Mouse (Mus musculus): ENCODE data around the gene Zbtb22.
A peak's percentile ranks its signal among the peaks of the same experiment; 100 is the strongest.
"Not testable (repeated sequence)": the region's sequence is repeated elsewhere in the genome, so short reads cannot be mapped to it uniquely, and the experiment has no call there.

The Zbtb22 gene

GRCm38 (mm10) chr17:33903911-33904651 is 11.6 kb upstream of the Zbtb22 start:
- not testable (repeated sequence) for DNase-seq (ENCODE audit: low spot score)

- not testable (repeated sequence) for DNase-seq (ENCODE audit: low spot score)
These were observed 10.9 kb upstream of the Zbtb22 start, which contains the start of gene Platr17 for GRCm38 (mm10) chr17:33904835-33905234. Platr17 (plus strand) TSS chr17:33905135.

- DNase-seq (ENCODE audit: low spot score), result peak; percentile 47
These were observed 7.2 kb upstream of the Zbtb22 start for GRCm38 (mm10) chr17:33908331-33909076.

GRCm38 (mm10) chr17:33909077-33909868 is 6.4 kb upstream of the Zbtb22 start, which contains the start of gene Daxx:
Daxx (plus strand) TSS chr17:33909414.
- peak; percentile 99 for DNase-seq (ENCODE audit: low spot score)

GRCm38 (mm10) chr17:33909869-33910250 is 5.8 kb upstream of the Zbtb22 start:
- DNase-seq (ENCODE audit: low spot score), result peak; percentile 59

DNA sequence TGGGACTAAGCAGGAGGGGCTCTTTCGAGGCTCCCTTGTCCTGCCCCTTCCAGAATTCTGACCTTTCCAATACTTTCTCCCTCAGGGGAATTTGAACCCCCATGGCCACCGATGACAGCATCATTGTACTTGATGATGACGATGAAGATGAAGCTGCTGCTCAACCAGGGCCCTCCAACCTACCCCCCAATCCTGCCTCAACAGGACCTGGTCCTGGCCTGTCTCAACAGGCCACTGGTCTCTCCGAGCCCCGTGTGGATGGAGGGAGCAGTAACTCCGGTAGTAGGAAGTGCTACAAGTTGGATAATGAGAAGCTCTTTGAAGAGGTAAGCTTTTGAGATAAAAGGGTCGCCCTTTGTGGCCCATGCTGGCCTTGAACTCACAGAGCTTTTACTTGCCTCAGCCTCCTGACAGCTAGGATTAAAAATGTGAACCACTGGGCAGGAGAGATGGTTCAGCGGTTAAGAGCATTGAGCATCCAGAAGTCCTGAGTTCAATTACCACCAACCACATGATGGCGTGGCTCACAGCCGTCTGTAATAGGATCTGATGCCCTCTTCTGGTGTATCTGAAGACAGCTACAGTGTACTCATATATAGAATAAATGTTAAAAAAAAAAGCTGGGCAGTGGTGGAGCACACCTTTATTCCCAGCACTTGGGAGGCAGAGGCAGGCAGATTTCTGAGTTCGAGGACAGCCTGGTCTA is 5.2 kb upstream of the Zbtb22 start:
- DNase-seq (ENCODE audit: low spot score), result no peak

DNA sequence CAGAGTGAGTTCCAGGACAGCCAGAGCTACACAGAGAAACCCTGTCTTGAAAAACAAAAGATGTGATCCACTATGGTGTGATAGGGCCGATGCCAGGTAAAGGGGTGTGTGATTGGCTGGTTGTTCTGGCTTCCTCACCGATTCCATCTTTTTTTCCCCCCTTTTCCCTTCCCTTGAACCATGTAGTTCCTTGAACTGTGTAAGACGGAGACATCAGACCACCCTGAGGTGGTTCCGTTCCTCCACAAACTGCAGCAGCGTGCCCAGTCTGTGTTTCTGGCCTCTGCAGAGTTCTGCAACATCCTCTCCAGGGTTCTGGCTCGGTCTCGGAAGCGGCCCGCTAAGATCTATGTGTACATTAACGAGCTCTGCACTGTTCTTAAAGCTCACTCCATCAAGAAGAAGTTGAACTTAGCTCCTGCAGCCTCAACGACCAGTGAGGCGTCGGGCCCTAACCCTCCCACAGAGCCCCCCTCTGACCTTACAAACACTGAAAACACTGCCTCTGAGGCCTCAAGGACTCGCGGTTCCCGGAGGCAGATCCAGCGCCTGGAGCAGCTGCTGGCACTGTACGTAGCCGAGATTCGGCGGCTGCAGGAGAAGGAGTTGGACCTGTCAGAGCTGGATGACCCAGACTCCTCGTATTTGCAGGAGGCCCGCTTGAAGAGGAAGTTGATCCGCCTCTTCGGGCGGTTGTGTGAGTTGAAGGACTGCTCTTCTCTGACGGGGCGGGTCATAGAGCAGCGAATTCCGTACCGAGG is 4.5 kb upstream of the Zbtb22 start:
- DNase-seq (ENCODE audit: low spot score), result no peak

DNA sequence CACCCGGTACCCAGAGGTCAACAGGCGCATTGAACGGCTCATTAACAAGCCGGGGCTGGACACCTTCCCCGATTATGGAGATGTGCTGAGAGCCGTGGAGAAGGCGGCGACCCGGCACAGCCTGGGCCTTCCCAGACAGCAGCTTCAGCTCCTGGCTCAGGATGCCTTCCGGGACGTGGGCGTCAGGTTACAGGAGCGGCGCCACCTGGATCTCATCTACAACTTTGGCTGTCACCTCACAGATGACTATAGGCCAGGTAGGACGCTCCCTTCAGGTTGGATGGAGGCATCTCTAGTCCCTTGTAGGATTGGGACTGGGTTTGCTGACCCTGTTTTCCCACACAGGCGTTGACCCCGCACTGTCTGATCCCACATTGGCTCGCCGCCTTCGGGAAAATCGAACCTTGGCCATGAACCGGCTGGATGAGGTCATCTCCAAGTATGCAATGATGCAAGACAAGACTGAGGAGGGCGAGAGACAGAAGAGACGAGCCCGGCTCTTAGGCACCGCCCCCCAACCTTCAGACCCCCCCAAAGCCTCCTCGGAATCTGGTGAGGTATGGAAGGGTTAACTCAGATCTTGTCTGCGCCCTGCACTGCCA is 3.8 kb upstream of the Zbtb22 start:
- no peak for DNase-seq (ENCODE audit: low spot score)

DNA sequence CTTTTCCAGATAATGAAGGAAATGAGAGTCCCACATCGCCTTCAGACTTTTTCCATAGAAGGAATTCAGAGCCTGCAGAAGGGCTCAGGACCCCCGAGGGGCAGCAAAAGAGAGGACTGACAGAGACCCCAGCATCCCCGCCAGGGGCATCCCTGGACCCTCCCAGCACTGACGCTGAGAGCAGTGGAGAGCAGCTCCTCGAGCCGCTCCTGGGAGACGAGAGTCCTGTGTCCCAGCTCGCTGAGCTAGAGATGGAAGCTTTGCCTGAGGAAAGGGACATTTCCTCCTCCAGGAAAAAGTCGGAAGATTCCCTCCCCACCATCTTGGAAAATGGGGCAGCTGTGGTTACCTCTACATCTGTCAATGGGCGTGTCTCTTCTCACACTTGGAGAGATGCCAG is 2.4 kb upstream of the Zbtb22 start:
- DNase-seq (ENCODE audit: low spot score), result no peak

- no peak for DNase-seq (ENCODE audit: low spot score)
These were observed 1.8 kb upstream of the Zbtb22 start for GRCm38 (mm10) chr17:33913905-33914304.

GRCm38 (mm10) chr17:33914969-33915391 is 724 bp upstream of the Zbtb22 start:
- DNase-seq (ENCODE audit: low spot score), result no peak

- DNase-seq (ENCODE audit: low spot score), result no peak
These were observed 590 bp downstream of the Zbtb22 start for GRCm38 (mm10) chr17:33916294-33916693.

- DNase-seq (ENCODE audit: low spot score), result no peak
These were observed 1.3 kb downstream of the Zbtb22 start for GRCm38 (mm10) chr17:33916847-33917655.

DNA sequence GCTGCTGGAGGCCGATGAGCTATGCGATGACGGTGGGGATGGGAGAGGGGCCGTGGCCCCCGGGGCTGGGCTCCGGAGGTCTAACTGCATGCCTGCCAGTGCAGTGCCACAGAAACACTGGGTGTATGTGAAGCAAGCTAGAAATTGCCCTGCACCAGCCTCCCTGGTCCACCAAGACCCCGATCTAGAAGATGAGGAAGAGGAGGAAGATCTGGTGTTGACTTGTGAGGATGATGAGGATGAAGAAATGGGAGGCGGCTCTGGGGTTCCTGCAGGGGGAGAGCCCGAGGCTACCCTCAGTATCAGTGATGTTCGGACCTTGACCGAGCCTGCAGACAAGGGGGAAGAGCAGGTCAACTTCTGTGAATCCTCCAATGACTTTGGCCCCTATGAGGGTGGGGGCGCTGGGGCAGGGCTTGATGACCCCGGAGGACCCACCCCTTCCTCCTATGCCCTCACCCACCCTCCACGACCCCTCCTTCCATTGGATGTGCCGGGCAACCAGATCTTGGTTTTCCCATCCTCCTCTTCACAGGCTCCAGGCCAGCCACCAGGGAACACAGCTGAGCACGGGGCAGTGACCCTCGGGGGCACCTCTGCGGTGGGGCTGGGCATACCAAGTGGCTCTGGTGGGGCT is 2.1 kb downstream of the Zbtb22 start:
- DNase-seq (ENCODE audit: low spot score), result no peak

GRCm38 (mm10) chr17:33918293-33919203 is 2.8 kb downstream of the Zbtb22 start:
- DNase-seq (ENCODE audit: low spot score), result peak; percentile 53

GRCm38 (mm10) chr17:33919351-33920281 is 3.9 kb downstream of the Zbtb22 start:
- peak; percentile 90 for DNase-seq (ENCODE audit: low spot score)

Measured in urinary bladder, postnatal 14 days (tissue).